Mouse (Mus musculus) gastrocnemius, adult 8-10 months (tissue): Measurements from ENCODE around the gene Efna5. TPM values are rescaled to one million over a fixed set of nuclear protein-coding genes. Genes with fewer than 3 reads are reported as not detected.

Experiments
- DNase-seq, 2 experiments: peaks; one replicate each; pipeline ENCODE4 v3.0.0; 2022; ENCODE audit warnings: low spot score in 2 of 2
- total RNA-seq, 4 experiments: library from RNA; stranded (reverse); gene quantifications; 2 replicates each; pipeline ENCODE4 v1.2.4; 2022

Efna5 gene
- total RNA-seq, 4 experiments from 2014 or later = 0.29 to 1.3 (median 0.71) TPM

DNA sequence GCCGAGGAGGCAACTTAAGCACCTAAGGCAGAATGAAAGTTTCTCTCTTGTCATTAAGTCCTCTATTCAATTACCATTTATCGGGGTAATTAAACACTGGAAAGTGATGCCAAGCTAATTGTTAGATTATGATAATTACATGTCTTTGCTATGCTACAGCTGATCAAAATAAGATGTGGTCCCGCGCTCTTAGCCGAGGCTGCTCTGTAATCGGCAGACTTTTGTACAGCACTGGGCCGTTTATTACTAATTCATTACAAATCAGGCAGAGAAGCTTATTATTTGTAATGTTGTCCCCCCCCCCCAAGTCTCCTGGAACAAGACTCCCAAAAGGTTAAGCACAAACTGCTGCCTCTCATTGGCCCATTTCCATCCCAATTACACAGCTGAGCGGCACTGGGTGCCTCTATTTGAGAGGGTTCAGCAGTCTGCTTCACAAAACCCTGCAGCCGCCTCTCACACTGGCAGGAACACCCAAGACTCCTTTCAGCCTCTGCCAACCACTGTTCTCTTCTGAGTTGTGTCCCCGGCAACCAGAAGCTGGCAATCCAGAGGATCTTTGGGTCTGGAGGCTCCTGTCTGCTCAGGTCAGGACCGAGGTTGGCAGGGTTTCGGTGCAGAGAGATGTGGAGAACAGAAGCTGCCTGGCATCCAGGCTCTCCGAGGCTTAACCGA lies 221.5 kb downstream of the Efna5 start:
- no peak for DNase-seq

GRCm38 (mm10) chr17:62657832-62658630 lies 223.1 kb downstream of the Efna5 start:
- no peak for DNase-seq

GRCm38 (mm10) chr17:62657051-62657450 lies 224.1 kb downstream of the Efna5 start:
- DNase-seq = no peak

DNA sequence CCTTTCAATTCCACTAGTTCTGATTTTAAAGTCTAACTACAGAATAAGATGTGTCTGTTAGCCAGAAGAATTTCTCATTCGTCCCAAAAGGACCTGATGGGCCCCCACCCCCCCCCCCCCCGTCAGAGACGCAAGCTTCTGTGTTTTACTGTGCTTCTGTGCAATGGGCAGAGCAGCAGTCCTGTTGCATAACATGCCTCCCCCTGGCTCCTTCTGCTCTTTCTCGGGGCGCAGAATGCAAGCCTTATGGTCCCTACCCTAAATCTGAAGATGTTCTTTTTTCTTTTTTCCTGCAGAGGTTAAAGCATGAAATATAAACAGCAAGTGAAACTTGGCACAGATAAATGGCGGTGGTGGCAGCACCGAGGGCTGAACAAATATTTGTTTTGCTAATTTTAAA lies 224.5 kb downstream of the Efna5 start:
- no peak for DNase-seq

DNA sequence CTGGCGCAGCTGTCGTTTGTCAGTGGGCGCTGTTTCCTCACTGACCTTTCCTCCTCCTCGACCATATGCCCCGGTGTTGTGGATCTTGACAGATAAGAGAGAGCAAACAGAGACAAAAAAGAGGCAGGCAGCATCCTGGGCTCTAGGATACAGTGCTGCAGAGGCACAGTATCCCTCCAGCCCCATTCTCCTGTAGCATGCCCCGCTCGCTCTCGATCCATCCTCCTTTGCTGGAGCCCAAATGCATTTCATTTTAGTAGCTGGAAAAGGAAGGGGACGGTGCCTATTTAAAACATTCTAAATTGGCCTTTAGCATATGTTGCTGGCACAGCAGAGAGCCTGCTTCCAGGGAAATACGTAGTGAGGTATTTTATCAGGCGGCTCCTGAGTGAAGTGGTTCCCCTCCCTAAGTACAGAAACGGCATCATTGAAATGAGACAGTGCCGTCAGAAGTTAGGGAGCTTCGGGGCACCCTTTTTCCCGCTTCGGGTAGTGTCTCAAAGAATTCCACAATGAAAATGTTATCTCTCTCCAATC lies 225.2 kb downstream of the Efna5 start:
- DNase-seq = no peak

DNA sequence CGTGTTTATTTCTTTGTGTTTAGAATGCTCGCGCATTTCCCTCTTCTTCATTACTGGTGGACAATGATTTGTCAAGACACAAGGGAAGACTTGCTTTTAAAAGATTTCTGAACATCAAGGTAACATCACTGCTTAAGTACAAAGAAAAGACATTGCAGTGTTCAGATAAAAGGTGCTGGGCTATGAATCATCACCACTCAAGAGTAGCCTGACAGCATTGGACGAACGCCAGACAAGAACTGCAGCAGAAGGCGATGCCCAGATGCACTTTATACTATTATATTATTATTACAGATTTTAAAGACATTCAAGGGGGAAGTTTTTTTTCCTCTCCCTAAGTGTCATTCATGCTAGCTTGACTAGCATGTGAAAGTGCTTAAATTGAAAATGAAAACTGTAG lies 228.7 kb downstream of the Efna5 start:
- DNase-seq = no peak

GRCm38 (mm10) chr17:62651696-62652095 lies 229.4 kb downstream of the Efna5 start:
- DNase-seq = no peak

DNA sequence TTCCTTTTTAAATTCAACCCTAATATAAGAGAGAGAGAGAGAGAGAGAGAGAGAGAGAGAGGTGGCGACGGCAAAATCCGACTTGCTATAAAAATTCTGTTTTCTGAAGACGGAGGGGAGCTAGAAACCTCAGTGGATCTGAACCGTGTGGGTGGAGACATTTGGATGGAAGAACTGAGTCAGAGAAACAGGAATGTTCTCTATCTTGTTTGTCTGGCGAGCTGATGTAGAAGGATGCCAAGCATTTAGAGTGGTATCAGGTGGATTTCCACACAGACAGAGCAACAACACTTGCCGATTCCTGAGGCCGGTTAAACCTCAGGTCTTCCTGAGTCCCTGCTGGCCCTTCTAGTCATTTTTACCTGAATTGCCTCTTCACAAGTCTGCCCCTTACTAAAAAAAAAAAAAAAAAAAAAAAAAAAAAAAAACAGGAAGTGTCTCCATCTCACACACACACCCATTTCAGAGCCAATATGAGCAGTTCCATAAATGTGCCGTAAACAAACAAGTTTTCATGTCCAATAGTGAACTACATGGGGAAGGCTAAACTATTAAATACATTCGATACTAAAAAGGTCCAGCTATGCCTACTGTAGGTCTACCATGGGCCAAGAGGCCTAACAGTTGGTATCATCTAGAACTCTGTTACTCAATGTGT lies 231.7 kb downstream of the Efna5 start:
- DNase-seq = no peak

DNA sequence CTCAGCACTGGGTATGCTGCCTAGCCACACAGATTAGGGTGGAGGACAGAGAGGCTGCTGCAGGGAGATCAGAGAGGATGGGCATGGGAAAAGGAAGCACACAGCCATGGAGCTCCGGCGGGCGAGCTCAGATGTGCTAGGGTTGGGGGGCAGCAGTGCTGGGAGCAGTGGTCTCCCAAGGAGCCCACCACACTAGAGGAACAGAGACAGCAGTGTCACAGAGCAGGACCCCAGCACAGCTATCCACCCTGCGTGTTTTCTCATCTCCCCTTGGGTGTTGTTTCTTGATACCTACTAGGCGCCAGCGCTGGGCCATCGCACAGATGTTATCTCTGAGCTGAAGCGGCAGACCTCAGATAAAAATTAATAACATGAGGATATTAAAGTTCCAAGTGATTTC lies 234.3 kb downstream of the Efna5 start:
- DNase-seq = no peak

DNA sequence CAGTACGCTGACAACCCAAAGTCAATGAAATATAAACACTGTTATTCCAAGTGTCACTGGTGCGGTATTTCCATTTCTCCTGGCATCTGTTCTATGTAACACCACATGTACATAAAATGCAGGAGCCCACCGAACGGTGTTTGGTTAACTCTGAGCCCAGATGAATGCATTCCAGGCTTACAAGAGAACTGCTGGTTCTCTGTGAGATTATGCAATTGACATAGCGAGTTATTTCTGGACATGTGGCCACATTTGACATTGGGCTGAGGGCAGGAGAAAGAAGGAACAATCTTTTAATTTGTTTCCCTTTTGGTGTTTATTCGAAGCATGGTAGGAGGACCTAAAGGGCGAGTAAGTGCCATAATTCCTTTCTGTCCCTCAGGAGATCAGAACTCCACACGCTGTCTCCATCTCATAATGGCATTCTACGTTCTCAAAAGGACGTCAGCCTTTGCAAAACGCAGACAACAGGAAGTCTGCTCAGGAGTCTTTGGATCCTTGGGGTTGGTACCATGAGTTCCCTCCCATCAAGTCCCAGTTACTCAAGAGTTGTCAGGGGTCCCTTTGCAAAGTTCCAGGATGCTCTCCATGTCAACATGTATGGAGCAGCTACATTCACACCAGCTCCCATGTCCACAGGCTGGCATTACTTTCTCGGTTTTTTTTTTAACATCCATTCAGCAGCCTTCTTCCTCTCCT lies 238.5 kb downstream of the Efna5 start:
- DNase-seq = no peak

- DNase-seq = no peak
Observed at GRCm38 (mm10) chr17:62640654-62641053, 240.5 kb downstream of the Efna5 start.

- no peak for DNase-seq
Observed at GRCm38 (mm10) chr17:62636896-62637295, 244.2 kb downstream of the Efna5 start.

DNA sequence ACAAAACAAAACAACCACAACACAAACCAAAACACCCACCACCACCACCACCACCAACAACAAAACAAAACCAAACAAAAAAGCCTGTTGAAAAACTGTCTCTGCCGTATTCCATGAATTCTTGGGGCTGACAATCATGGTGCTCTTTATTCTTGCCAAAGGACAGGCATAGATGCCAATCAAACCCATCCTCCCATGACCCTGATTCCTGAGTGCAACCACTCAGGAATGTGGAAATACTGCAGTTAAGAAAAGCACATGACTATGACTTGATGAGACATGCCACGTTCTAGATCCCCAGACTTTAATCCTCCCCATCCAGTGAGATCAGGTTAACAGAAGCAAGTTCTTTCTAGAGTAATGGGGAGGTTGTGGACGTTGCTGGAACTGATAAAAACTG lies 246.2 kb downstream of the Efna5 start:
- no peak for DNase-seq

GRCm38 (mm10) chr17:62628474-62628873 lies 252.6 kb downstream of the Efna5 start:
- no peak for DNase-seq

DNA sequence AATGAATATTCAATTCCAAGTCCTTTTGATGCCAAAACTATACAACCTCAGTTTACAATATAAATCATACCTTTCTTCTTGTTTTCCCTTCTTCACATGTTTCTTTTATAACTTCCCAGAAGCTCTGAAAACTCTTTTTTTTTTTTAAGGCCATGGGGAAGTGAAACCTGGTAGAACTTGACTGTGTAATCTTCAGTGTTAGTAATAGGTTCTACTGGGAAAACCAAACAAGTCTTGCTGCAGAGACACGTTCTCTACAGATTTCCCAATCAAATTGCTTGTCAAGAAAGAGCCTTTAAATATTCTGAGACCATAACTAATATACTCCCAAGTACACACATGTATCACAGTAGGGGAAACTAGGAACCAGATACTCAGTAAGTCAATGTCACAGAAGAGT lies 253.6 kb downstream of the Efna5 start:
- DNase-seq = no peak

- no peak for DNase-seq
Observed at GRCm38 (mm10) chr17:62625646-62626020, 255.5 kb downstream of the Efna5 start.

DNA sequence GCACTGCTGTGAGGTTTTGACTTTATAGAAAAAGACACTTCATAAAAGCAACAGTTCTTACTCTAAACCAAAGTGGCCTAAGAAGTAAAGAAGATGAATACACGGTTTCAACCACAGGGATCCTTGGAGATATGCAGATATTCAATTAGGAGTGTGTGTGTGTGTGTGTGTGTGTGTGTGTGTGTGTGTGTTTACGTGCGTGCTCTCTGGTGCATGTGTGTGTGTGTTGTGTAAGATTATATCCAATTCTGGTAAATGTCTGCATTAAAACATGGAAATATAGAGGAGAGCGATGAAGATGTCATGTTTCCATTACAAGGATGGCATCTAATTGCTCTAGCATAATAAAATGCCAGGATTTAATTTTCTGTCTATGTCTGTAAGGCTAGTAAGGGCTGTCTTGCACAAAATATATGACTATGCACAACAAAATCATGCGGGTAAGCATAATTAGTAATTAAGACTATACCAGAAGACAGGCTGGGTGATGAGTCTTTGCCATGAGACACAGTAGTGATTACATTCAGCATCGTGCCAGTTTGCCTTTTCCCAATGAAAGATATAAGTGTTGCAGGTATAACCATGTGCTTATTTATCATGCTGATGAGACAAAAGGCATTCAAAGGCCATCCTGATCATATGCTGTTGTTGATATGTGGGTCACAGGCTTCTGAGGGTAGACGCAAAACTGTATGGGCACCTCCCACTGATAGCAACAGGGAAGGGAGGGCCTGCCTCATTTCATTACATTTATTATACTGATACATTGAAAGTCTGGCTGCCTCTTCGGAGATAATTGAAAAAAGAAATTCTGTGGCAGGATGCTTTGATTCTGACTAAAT lies 256.1 kb downstream of the Efna5 start:
- DNase-seq = no peak

DNA sequence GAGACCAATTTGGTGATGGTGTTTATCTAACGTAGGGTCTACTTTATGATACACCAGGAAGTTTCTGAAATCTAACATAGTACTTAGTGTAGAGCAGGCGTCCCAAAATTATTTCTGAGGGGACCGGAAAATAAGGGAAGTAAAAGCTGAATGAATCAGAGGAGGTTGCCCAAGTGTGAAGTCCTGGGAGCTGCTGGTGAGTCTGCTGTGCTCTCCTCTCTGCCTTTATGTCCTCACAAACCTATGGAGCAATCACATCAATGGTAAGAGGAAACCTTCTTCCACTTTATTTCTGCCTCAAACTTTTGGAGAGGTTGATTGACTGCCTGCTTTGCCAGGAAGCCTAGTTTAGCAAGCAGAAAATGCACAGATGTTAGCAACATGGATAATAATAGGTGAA lies 257.9 kb downstream of the Efna5 start:
- no peak for DNase-seq

DNA sequence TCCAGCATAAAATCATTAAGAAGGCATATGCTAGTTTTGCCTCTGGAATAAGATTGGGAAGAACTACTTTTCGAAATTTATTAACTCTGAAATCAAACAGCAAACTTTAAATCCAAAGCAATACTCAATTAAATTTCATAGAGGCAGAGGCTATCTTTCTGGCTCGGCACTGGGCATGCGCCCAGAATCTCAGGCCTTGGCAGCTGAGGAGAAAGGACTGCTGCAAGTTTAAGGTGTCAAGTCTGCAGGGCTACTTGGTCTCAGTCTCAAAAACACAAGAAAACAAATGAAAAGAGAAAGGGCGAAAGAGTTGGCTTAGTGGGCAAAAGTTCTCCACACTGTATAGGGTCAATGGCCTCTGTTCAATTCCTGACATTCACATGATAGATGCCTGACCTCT lies 258.6 kb downstream of the Efna5 start:
- DNase-seq = no peak

GRCm38 (mm10) chr17:62615159-62615558 lies 266.0 kb downstream of the Efna5 start:
- no peak for DNase-seq

DNA sequence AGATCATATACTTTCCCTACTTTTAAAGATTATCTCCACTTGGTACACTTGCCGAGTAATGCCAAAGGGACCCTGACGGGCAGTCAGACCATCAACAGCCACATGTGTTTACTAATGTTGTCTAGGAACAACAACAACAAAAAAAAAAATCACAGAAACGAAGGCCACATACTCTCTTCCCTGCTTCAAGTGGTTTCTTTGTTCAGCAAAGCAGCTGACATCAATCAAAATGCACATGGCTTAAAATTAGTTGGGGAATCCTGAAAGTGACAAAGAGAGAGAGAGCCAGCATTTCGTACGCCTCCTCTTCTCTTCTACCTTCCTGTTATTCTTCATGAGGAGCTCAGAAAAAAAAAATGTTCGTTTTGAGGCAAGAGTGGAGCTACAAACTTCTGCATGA lies 266.4 kb downstream of the Efna5 start:
- no peak for DNase-seq
